Mouse (Mus musculus) spleen, postnatal 10 days (tissue): ENCODE results near the gene Atp4a.
"Not testable (repeated sequence)": the region's sequence is repeated elsewhere in the genome, so short reads cannot be mapped to it uniquely, and the experiment has no call there.

Experiments used
- DNase-seq, 2 experiments: peaks; one replicate each; pipeline ENCODE4 v3.0.0; 2021 to 2022; ENCODE audit warnings: low spot score in 2 of 2

Atp4a gene

DNA sequence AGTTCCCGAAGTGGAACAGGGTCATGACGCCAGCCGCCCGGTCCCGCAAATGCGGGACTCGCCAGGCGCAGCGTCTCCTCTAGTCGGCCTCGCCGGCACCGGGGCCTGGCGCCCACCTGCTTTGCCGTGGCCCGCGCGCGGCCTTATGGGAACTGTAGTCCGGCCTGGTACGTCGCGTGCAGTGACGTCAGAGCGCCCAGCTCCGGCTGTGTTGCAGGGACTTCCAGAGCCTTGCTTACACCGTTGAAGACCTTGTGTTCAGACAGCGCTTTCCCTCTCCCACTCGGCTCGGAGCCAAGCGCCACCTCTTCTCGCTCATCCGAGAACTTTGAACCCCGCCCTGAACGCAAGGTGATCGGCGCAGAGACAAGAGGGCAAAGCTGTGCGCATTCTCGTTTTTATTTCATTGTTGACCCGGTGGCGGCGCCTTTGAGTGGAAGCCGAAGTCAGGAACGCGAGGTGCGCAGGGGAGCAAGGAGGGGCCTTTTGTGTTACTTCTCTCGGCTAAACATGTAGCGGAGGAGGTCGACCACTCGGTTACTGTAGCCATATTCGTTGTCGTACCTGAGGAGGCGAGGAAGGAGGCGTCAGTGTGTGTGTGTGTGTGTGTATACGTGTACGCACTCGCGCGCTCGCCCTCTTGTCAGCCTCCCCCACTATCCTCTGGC is 17.5 kb downstream of the Atp4a start, which contains the start of gene Tmem147:
Gene Tmem147, minus strand, starts transcription at position 145 of the 668 bp plus-strand sequence.
- peak; percentile 93 to 97 for DNase-seq

DNA sequence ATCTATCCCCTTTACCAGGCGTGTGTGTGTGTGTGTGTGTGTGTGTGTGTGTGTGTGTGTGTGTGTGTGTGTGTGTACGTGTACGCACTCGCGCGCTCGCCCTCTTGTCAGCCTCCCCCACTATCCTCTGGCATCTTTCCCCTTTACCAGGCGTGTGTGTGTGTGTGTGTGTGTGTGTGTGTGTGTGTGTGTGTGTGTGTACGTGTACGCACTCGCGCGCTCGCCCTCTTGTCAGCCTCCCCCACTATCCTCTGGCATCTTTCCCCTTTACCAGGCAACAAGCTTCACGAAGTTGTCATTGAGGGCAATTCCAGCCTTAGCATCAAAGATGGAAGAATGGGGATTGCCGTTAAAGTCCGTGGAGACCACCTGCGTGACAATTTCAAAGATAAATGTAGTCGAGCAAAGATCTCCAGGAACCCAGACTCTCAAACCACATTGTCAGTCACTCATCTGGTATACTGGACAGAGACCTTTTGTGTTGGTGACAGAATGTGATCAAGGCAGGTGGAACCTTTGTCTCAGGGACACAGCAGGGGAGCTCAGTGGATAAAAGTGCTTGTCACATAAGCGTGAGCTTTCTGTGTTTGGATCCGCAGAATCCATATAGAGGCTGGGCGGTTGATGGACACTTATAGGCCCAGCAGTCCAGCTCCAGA is 18.2 kb downstream of the Atp4a start:
- DNase-seq = peak in 1 of 2 experiments; percentile 12

DNA sequence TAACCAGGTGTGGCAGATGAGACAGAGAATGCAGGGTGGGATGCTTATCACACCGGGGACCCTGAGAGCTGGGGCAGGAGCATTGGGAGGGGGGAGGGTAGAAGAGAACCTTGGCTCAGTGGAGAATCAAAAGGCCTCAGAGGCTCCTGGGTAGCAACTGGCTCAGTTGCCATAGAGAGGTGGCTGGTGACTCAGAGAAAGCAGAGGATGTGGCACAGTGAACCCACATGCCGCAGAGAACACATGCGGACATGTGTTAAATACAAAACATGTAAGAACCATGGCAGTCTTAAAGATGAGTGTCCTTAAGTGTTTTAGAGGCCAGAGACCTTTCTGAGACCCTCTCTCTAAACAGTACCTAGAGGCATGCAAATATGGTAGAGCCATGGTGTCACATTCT is 24.2 kb downstream of the Atp4a start:
- DNase-seq = no peak

GRCm38 (mm10) chr7:30742570-30742969 is 30.6 kb downstream of the Atp4a start:
- DNase-seq = peak in 1 of 2 experiments; percentile 44

- not testable (repeated sequence) for DNase-seq
Measured at GRCm38 (mm10) chr7:30743617-30744016, 31.6 kb downstream of the Atp4a start, which contains the start of gene Gapdhs. Gene Gapdhs, minus strand, starts transcription at chr7:30743681.

GRCm38 (mm10) chr7:30744022-30744598 is 32.1 kb downstream of the Atp4a start:
- DNase-seq = no peak

DNA sequence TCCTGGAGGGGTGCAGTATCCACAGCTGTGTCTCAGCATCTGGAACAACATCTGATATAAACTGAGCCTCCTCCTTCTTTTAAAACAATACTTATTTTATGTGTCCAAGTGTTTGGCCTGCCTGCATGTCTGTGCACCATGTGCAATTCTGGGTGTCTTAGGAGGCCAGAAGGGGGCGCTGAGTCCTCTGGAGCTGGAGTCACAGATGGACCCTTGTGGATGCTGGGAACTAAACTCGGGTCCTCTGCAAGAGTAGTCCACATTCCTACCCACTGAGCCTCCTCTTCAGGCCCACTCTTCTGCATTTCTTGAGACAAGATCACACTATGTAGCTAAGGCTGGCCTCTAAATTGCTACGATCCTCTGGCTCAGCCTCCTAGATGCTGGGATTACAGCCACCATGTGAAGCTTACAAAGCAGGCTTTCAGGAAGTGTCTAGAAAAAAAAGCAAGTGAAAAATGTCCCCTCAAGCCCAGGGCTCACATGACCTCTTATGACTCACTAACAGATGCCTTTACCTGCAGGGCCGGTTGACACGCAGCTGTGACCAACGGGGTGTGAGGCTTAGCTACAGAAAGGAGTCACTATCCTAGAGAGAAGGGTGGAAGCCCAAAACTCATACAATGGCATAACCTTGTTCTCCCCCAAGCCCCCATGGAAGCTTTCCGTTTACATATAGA is 35.7 kb downstream of the Atp4a start:
- no peak for DNase-seq

GRCm38 (mm10) chr7:30749824-30750606 is 38.0 kb downstream of the Atp4a start:
- no peak for DNase-seq

DNA sequence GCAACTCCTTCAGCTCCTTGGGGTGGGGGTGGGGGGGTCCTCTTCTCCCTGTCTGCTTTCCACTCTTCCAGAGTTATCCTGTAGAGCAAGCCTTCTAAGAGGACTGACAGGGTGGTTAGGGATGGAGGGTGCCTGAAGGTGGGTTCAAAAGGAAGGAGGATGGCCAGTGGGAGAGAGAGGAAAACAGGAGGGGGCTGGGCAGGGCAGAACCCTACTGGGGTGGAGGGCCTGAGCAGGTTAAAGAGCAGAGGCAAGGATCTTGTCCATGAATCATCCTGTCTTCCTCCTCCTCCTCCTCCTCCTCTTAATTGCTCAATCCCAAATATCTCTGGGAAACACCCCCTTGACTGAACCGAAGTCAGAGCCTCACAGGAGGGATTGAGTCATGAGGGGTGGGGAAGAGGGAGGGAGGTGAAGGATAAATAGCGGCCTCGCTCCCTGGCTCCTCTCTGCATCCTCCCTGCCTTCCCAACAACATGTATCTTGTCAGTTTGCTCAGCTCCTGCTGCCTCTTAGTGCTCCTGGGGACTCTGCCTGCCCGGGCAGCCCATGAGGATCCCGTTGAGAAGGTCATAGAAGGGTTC is 39.2 kb downstream of the Atp4a start, which contains the start of gene Sbsn:
Gene Sbsn, plus strand, starts transcription at position 386 of the 584 bp plus-strand sequence.
- no peak for DNase-seq

DNA sequence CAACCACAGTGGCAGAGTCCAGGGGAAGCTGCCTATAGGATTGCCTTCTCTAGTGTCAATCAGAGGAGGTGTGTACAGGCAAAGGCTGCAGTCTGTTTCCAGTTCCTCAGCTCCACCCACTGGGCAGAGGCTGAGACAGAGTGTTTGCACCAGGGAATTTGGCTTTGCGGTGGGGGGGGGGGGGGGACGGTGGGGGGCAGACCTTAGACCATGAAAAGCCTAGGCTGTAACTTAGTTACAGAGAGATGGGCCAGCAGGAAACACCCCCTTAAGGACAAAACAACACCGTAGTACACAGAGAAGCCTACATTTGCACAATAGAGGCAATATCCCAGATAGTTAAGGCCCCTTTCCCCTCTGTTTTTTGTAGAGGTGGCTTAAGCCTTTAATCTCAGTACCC is 45.0 kb downstream of the Atp4a start:
- DNase-seq = no peak

- DNase-seq = peak in 1 of 2 experiments; percentile 57
Measured at GRCm38 (mm10) chr7:30758853-30759252, 46.8 kb downstream of the Atp4a start.

DNA sequence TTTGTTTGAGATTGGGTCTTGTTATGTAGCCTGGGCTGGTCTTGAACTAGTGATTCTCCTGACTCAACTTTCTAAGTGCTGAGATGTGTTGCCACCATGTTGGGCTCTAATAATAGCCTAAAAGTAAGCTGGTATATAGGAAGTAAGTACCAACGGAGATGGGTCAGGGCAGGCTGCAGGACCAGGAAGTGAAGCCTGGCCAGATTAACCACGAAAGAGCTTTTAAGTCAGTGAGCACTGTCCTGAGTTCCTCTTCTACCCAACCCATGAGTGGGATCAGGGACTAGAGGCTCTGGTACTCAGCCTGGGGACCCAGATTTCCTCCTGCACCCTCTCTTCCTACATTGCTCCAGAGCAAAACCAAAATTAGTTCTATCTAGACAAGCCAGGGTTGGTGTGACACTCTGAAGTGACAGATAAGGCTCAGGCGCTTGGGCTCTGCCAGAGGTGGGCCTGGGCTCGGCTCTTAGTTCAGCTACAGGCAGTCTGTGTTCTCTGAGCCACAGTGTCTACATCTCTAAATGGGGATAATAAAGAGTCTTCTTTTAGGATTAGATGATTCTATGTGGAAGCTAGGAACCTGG is 49.9 kb downstream of the Atp4a start:
- DNase-seq = no peak

DNA sequence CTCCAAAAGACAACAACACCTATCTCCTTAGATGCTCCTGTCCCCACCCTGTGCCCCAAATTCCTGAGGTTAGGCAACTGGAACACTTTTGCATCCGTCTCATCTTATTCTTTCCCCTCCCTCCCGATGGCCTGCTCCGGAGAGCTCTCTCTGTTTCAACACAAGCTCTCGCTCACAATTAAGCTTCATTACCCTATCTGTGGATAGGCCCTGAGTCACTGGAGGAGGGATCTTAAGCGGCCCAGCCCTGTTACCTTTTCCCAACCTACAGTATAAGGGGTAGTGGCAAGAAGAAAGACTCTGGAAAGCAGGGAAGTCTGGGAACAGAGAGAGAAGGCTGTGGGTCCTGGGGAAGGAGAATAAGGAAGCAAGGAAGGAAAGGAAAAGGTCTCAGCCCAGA is 51.4 kb downstream of the Atp4a start, which contains the start of gene Dmkn:
Gene Dmkn, plus strand, starts transcription at position 301 of the 400 bp plus-strand sequence.
- DNase-seq = no peak

- no peak for DNase-seq
Measured at GRCm38 (mm10) chr7:30765173-30765572, 53.2 kb downstream of the Atp4a start.

DNA sequence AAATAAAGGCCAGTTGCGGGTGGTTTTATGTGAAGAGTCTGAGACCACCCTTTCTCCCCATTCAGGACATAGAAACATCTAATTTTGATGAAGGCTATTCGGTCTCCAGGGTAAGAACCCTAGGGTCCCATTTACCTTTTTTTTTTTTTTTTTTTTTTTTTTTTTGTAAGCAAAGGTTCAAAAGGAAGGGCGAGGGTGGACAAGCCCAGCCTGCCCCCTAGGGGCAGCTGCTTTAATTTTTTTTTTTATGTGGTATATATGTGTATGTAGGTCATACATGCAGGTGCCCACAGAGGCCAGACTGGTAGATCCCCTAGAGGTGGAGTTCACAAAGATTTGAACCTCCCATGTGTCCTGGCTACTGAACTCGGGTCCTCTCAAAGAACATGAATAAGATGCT is 54.4 kb downstream of the Atp4a start:
- no peak for DNase-seq

DNA sequence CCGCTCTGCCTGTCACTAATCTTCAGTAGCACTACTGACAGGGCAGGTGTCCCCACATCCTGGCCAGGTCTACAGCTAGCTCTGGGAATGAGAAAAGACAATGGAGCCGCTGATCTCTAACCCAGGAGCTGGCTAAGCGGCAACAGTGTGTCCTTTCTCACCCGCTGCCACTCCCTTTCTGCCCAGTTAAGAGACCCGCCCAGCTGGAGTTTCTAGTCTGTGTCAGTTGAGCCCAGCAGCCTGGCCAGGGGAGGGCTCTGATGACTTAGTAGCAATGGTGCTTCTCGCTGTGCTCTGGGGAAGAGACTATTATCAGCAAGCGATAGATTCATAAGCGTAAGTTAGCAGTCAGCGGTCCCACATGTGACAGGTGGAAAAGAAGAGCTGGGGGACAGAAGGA is 57.2 kb downstream of the Atp4a start:
- no peak for DNase-seq
